Mouse (Mus musculus): ENCODE results near the gene Gm11238. TPM values are rescaled to one million over a fixed set of nuclear protein-coding genes. Genes with fewer than 3 reads are reported as not detected.
"Not testable (repeated sequence)": the region's sequence is repeated elsewhere in the genome, so short reads cannot be mapped to it uniquely, and the experiment has no call there.

Gm11238 gene
- not detected in 2 replicates for polyA plus RNA-seq (2015; fragmentation: Nextera tagmentation; extraction: Ambion mirVana)

- H3K4me2 ChIP-seq (replicated peaks); H3K4me3 ChIP-seq (replicated peaks); H3K4me1 ChIP-seq (replicated peaks); H3K9me3 ChIP-seq; H3K9ac ChIP-seq (replicated peaks); H3K27ac ChIP-seq; ATAC-seq; H3K36me3 ChIP-seq; H3K27me3 ChIP-seq: not testable (repeated sequence)
- WGBS, result no CpG with 5 or more reads among the region's 3 CpGs
Measured at GRCm38 (mm10) chr4:73607581-73607980, at the start of gene Gm11238. TSS of gene Gm11238 (plus strand) at chr4:73607881.

GRCm38 (mm10) chr4:73599248-73599647 lies 8.4 kb upstream of the Gm11238 start:
- H3K4me1 ChIP-seq (replicated peaks), result no peaks in the 10 kb centered on the region
- no peak overlapping the region for H3K27ac ChIP-seq
- H3K9ac ChIP-seq (replicated peaks), result no peak overlapping the region
- H3K4me3 ChIP-seq (replicated peaks), result no peak overlapping the region
- ATAC-seq, result peak; percentile 79
- WGBS, result 9% methylated on average over 3 of the region's 3 CpGs
- no peaks in the 10 kb centered on the region for H3K36me3 ChIP-seq
- H3K4me2 ChIP-seq (replicated peaks), result no peak overlapping the region
- no peaks in the 10 kb centered on the region for H3K27me3 ChIP-seq
- no peaks in the 10 kb centered on the region for H3K9me3 ChIP-seq

GRCm38 (mm10) chr4:73622684-73623083 lies 15.0 kb downstream of the Gm11238 start, which contains the start of gene Gm11237:
TSS of gene Gm11237 (plus strand) at chr4:73622984.
- H3K9me3 ChIP-seq; H3K27me3 ChIP-seq; H3K9ac ChIP-seq (replicated peaks); H3K4me3 ChIP-seq (replicated peaks); H3K27ac ChIP-seq; H3K36me3 ChIP-seq; H3K4me2 ChIP-seq (replicated peaks); H3K4me1 ChIP-seq (replicated peaks); ATAC-seq: not testable (repeated sequence)
- WGBS, result no CpG with 5 or more reads among the region's 3 CpGs

DNA sequence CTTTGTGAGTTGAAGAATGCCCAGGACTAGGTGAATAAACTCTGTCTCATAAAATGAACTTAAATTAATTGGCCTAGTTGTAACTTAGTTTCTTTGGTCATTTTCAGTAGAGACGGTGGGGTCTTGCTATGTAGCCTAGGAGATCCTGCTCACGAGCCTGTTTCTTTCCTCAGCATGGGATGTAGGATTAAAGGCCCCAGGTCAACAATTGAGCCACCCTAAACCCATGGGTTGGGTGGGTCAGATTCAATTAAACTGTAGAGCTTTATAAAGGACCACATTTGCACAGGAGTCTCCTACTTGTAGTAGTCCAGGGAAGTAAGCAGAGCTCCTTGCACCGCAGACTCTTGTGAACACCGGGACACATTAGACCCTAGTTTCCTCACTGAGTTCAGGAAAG lies 30.1 kb downstream of the Gm11238 start, which contains the start of gene Gm11236:
Gm11236 (plus strand) TSS at position 301 of the 400 bp plus-strand sequence.
- not testable (repeated sequence) for H3K9me3 ChIP-seq; H3K27ac ChIP-seq; H3K27me3 ChIP-seq; H3K9ac ChIP-seq (replicated peaks); H3K4me3 ChIP-seq (replicated peaks); H3K36me3 ChIP-seq; ATAC-seq; H3K4me1 ChIP-seq (replicated peaks); H3K4me2 ChIP-seq (replicated peaks)
- WGBS, result no CpG with 5 or more reads among the region's 4 CpGs

DNA sequence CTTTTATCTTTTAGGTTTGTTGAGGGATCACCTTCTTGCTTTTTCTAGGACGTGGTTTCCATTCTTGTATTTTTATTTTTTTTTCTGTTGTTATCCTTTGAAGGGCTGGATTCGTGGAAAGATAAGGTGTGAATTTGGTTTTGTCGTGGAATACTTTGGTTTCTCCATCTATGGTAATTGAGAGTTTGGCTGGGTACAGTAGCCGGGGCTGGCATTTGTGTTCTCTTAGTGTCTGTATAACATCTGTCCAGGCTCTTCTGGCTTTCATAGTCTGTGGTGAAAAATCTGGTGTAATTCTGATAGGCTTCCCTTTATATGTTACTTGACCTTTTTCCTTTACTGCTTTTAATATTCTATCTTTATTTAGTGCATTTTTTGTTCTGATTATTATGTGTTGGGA lies 54.2 kb downstream of the Gm11238 start:
- not testable (repeated sequence) for ATAC-seq; H3K36me3 ChIP-seq; H3K4me3 ChIP-seq (replicated peaks); H3K27ac ChIP-seq; H3K4me2 ChIP-seq (replicated peaks); H3K27me3 ChIP-seq; H3K4me1 ChIP-seq (replicated peaks); H3K9me3 ChIP-seq; H3K9ac ChIP-seq (replicated peaks)
- WGBS, result 88% methylated on average over 4 of the region's 4 CpGs

DNA sequence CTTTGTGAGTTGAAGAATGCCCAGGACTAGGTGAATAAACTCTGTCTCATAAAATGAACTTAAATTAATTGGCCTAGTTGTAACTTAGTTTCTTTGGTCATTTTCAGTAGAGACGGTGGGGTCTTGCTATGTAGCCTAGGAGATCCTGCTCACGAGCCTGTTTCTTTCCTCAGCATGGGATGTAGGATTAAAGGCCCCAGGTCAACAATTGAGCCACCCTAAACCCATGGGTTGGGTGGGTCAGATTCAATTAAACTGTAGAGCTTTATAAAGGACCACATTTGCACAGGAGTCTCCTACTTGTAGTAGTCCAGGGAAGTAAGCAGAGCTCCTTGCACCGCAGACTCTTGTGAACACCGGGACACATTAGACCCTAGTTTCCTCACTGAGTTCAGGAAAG lies 60.4 kb downstream of the Gm11238 start, which contains the start of gene Gm11239:
Gm11239 (plus strand) TSS at position 301 of the 400 bp plus-strand sequence.
- H3K36me3 ChIP-seq; H3K4me3 ChIP-seq (replicated peaks); ATAC-seq; H3K9ac ChIP-seq (replicated peaks); H3K27ac ChIP-seq; H3K9me3 ChIP-seq; H3K4me1 ChIP-seq (replicated peaks); H3K27me3 ChIP-seq; H3K4me2 ChIP-seq (replicated peaks): not testable (repeated sequence)
- WGBS, result no CpG with 5 or more reads among the region's 4 CpGs

DNA sequence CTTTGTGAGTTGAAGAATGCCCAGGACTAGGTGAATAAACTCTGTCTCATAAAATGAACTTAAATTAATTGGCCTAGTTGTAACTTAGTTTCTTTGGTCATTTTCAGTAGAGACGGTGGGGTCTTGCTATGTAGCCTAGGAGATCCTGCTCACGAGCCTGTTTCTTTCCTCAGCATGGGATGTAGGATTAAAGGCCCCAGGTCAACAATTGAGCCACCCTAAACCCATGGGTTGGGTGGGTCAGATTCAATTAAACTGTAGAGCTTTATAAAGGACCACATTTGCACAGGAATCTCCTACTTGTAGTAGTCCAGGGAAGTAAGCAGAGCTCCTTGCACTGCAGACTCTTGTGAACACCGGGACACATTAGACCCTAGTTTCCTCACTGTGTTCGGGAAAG lies 75.5 kb downstream of the Gm11238 start, which contains the start of gene Gm428:
Gm428 (plus strand) TSS at position 301 of the 400 bp plus-strand sequence.
- not testable (repeated sequence) for H3K9me3 ChIP-seq; H3K27ac ChIP-seq; ATAC-seq; H3K4me2 ChIP-seq (replicated peaks); H3K27me3 ChIP-seq; H3K4me3 ChIP-seq (replicated peaks); H3K36me3 ChIP-seq; H3K9ac ChIP-seq (replicated peaks); H3K4me1 ChIP-seq (replicated peaks)
- WGBS, result 85% methylated on average over 1 of the region's 4 CpGs

Other genes starting within 250 kb of the Gm11238 start
- gene Gm11487, start 202.8 kb upstream of the Gm11238 start, polyA plus RNA-seq (2015; fragmentation: Nextera tagmentation; extraction: Ambion mirVana), result not detected in 2 replicates
- gene Gm11237, start 15.1 kb downstream of the Gm11238 start, polyA plus RNA-seq (2015; fragmentation: Nextera tagmentation; extraction: Ambion mirVana), result not detected in 2 replicates
- not detected in 2 replicates for gene Gm11236, start 30.2 kb downstream of the Gm11238 start, polyA plus RNA-seq (2015; fragmentation: Nextera tagmentation; extraction: Ambion mirVana)
- not detected in 2 replicates for gene Gm11239, start 60.5 kb downstream of the Gm11238 start, polyA plus RNA-seq (2015; fragmentation: Nextera tagmentation; extraction: Ambion mirVana)
- not detected in 2 replicates for gene Gm428, start 75.6 kb downstream of the Gm11238 start, polyA plus RNA-seq (2015; fragmentation: Nextera tagmentation; extraction: Ambion mirVana)
- 0.08 and 0.09 TPM in 2 replicates for gene Rasef, start 183.1 kb downstream of the Gm11238 start, polyA plus RNA-seq (2015; fragmentation: Nextera tagmentation; extraction: Ambion mirVana)